Mouse (Mus musculus): ENCODE data around the gene Rps16. TPM values are rescaled to one million over a fixed set of nuclear protein-coding genes. Genes with fewer than 3 reads are reported as not detected.
A peak's percentile ranks its signal among the peaks of the same experiment; 100 is the strongest.

The Rps16 gene
- total and polyA plus RNA-seq, 2 experiments from 2014 or later = 154 to 575 TPM

DNA sequence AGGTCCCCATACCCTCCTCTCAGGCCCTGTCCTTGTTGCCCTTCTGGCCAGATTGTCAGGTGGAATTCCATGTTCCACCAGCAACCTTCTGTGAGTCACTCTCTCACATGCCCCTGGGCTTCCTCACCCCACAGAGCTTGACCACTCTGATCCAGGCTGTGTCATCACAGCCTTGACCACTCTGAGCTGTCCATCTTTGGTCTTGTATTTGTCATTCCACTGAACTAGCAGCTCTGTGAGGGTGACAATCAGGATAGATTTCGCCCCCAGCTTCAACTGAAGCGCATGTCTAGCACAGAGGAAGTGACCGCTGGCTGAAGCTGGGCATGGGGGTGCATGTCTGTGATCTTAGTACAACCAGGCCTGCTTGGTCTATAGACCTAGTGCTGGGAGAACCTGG, 39.9 kb downstream of the Rps16 start:
- no peak overlapping the region for H3K4me2 ChIP-seq (ENCODE audit: low read depth, low read length)
- H3K36me3 ChIP-seq (ENCODE audit: insufficient read depth, low read length) = peaks cover 27% of the 10 kb centered on the region; the same call in 1 of the 2 replicates
- ATAC-seq = no peak
- no peak overlapping the region for H3K4me3 ChIP-seq (ENCODE audit: low read length)
- 94% methylated on average over 3 of the region's 3 CpGs for WGBS
- no peaks in the 10 kb centered on the region for H3K9me3 ChIP-seq (ENCODE audit: low read length)
- no peak overlapping the region for H3K9ac ChIP-seq (replicated peaks; ENCODE audit: low read length)
- no peak for TF ChIP-seq CTCF (IDR thresholded peaks at IDR 0.05; ENCODE audit: low read depth)
- H3K27me3 ChIP-seq (ENCODE audit: insufficient read depth, low read length) = no peaks in the 10 kb centered on the region
- no peak overlapping the region for H3K27ac ChIP-seq
- peaks cover 8% of the 10 kb centered on the region; the same call in 1 of the 2 replicates for H3K4me1 ChIP-seq (ENCODE audit: insufficient read depth, low read length)
- no peak for DNase-seq (ENCODE audit: low spot score)

- TF ChIP-seq CTCF (IDR thresholded peaks at IDR 0.05; ENCODE audit: low read depth) = no peak
- Histone ChIP-seq H3K36me3 (ENCODE audit: insufficient read depth, low read length) (peaks cover 45% of the 10 kb centered on the region), H3K27me3 (ENCODE audit: insufficient read depth, low read length) (no peaks in the 10 kb centered on the region), H3K9ac (replicated peaks; ENCODE audit: low read length) (peak within 1 kb of the TSS; percentile 81), H3K9me3 (ENCODE audit: low read length) (no peaks in the 10 kb centered on the region), H3K4me3 (ENCODE audit: low read length) (peak within 1 kb of the TSS; percentile 92), H3K27ac (peak within 1 kb of the TSS; percentile 87), H3K4me1 (ENCODE audit: insufficient read depth, low read length) (peaks cover 8% of the 10 kb centered on the region; the same call in 1 of the 2 replicates), H3K4me2 (ENCODE audit: low read depth, low read length) (peak within 1 kb of the TSS; percentile 81)
- DNase-seq (ENCODE audit: low spot score) (peak; percentile 99), ATAC-seq (peak; percentile 98)
- WGBS = under 1% methylated on average over 57 of the region's 58 CpGs
Observed at GRCm38 (mm10) chr7:28392429-28393271, 42.2 kb downstream of the Rps16 start, which contains the start of the genes Med29 and Paf1. Gene Med29, minus strand, starts transcription at chr7:28392708. Gene Paf1, plus strand, starts transcription at chr7:28392951.

DNA sequence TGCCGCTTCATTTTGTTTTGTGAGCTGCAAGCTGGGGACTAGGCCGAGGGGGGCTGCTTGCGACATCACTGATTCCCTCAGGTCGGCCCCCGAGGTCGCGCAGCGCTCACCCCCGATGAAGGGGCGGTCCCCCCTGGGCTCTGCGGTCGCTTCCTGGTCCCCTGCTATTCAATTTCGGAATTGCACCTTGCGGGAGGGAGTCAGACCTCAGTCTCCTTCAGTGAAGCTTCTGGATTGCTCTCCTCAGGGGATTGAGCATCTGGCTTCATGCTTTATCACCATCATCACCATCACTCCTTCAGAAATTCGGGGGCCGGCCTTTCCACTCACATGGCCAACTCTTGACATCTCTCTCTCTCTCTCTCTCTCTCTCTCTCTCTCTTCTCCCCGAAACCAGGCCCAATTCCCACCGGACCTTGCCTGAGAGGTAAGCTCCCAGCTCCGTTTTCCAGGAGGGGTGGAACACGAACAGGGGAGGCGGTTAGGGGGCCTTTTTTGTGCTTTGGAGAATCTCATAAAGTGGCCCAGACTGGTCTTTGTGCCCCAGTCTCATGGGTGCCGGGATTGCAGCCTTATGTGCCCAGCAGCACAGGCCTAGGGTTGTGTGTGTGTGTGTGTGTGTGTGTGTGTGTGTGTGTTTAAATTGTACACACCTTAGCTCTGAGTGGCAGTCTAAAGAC, 43.0 kb downstream of the Rps16 start:
- Histone ChIP-seq H3K4me1 (ENCODE audit: insufficient read depth, low read length) (peaks cover 8% of the 10 kb centered on the region; the same call in 1 of the 2 replicates), H3K27me3 (ENCODE audit: insufficient read depth, low read length) (no peaks in the 10 kb centered on the region), H3K4me3 (ENCODE audit: low read length) (peak overlapping the region; percentile 92), H3K9ac (replicated peaks; ENCODE audit: low read length) (peak overlapping the region; percentile 81), H3K9me3 (ENCODE audit: low read length) (no peaks in the 10 kb centered on the region), H3K36me3 (ENCODE audit: insufficient read depth, low read length) (peaks cover 43% of the 10 kb centered on the region), H3K4me2 (ENCODE audit: low read depth, low read length) (peak overlapping the region; percentile 81), H3K27ac (peak overlapping the region; percentile 87)
- no peak for TF ChIP-seq CTCF (IDR thresholded peaks at IDR 0.05; ENCODE audit: low read depth)
- DNase-seq (ENCODE audit: low spot score) = peak; percentile 12
- ATAC-seq = no peak
- WGBS = 8% methylated on average over 22 of the region's 22 CpGs

DNA sequence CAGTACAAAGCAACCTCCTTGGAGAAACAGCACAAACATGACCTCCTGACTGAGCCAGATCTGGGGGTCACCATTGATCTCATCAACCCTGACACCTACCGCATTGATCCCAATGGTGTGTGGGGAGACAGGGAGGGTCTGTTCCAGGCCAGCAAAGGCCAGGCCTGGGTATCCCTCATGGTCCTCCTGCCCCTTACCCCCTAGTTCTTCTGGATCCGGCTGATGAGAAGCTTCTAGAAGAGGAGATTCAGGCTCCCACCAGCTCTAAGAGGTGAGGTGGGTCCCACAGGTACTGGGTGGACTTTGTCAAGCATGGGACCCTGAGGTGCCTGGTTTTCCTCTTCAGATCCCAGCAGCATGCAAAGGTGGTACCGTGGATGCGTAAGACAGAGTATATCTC, 45.0 kb downstream of the Rps16 start:
- no peak for DNase-seq (ENCODE audit: low spot score)
- Histone ChIP-seq H3K4me3 (ENCODE audit: low read length) (no peak overlapping the region), H3K9me3 (ENCODE audit: low read length) (no peaks in the 10 kb centered on the region), H3K4me1 (ENCODE audit: insufficient read depth, low read length) (peaks cover 8% of the 10 kb centered on the region; the same call in 1 of the 2 replicates), H3K27me3 (ENCODE audit: insufficient read depth, low read length) (no peaks in the 10 kb centered on the region), H3K36me3 (ENCODE audit: insufficient read depth, low read length) (peaks cover 45% of the 10 kb centered on the region), H3K27ac (no peak overlapping the region), H3K4me2 (ENCODE audit: low read depth, low read length) (no peak overlapping the region), H3K9ac (replicated peaks; ENCODE audit: low read length) (no peak overlapping the region)
- no peak for TF ChIP-seq CTCF (IDR thresholded peaks at IDR 0.05; ENCODE audit: low read depth)
- ATAC-seq = no peak
- 95% methylated on average over 4 of the region's 4 CpGs for WGBS

DNA sequence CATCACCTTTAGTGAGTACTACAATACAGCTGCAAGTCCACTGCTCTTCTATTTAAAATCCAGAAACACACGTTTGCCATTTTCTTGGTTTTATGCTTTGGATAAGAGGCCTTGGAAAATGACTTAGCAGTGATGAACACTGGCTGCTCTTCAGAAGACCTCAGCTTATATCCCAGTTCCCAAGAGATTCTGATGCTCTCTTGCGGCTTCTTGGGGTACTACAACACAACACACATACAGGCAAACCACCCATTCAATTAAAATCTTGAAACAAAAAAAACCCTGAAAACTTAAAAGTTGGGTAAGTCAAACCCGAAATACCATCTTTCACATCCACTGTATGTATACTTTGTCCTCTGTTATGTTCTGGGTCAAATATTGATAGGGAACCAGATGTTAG, 47.5 kb downstream of the Rps16 start:
- peak; percentile 61 for TF ChIP-seq CTCF (IDR thresholded peaks at IDR 0.05; ENCODE audit: low read depth)
- no peak overlapping the region for H3K4me2 ChIP-seq (ENCODE audit: low read depth, low read length)
- peaks cover 67% of the 10 kb centered on the region for H3K36me3 ChIP-seq (ENCODE audit: insufficient read depth, low read length)
- peaks cover 3% of the 10 kb centered on the region; the same call in 1 of the 2 replicates for H3K4me1 ChIP-seq (ENCODE audit: insufficient read depth, low read length)
- no peak overlapping the region for H3K4me3 ChIP-seq (ENCODE audit: low read length)
- no peak overlapping the region for H3K9ac ChIP-seq (replicated peaks; ENCODE audit: low read length)
- peak; percentile 69 for DNase-seq (ENCODE audit: low spot score)
- H3K27ac ChIP-seq = no peak overlapping the region
- WGBS = 58% methylated on average over 3 of the region's 3 CpGs
- H3K27me3 ChIP-seq (ENCODE audit: insufficient read depth, low read length) = no peaks in the 10 kb centered on the region
- no peaks in the 10 kb centered on the region for H3K9me3 ChIP-seq (ENCODE audit: low read length)
- ATAC-seq = no peak

GRCm38 (mm10) chr7:28398696-28399340, 48.4 kb downstream of the Rps16 start:
- no peak overlapping the region for H3K27ac ChIP-seq
- no peak for DNase-seq (ENCODE audit: low spot score)
- H3K4me1 ChIP-seq (ENCODE audit: insufficient read depth, low read length) = no peaks in the 10 kb centered on the region
- H3K9ac ChIP-seq (replicated peaks; ENCODE audit: low read length) = no peak overlapping the region
- no peaks in the 10 kb centered on the region for H3K27me3 ChIP-seq (ENCODE audit: insufficient read depth, low read length)
- H3K4me2 ChIP-seq (ENCODE audit: low read depth, low read length) = no peak overlapping the region
- WGBS = 84% methylated on average over 10 of the region's 10 CpGs
- H3K36me3 ChIP-seq (ENCODE audit: insufficient read depth, low read length) = peaks cover 76% of the 10 kb centered on the region
- H3K9me3 ChIP-seq (ENCODE audit: low read length) = no peaks in the 10 kb centered on the region
- H3K4me3 ChIP-seq (ENCODE audit: low read length) = no peak overlapping the region
- no peak for TF ChIP-seq CTCF (IDR thresholded peaks at IDR 0.05; ENCODE audit: low read depth)
- ATAC-seq = no peak

Measured in hindbrain, postnatal 0 days (tissue).